Mouse (Mus musculus): ENCODE measurements around the gene Abcc3.

Gene Abcc3

DNA sequence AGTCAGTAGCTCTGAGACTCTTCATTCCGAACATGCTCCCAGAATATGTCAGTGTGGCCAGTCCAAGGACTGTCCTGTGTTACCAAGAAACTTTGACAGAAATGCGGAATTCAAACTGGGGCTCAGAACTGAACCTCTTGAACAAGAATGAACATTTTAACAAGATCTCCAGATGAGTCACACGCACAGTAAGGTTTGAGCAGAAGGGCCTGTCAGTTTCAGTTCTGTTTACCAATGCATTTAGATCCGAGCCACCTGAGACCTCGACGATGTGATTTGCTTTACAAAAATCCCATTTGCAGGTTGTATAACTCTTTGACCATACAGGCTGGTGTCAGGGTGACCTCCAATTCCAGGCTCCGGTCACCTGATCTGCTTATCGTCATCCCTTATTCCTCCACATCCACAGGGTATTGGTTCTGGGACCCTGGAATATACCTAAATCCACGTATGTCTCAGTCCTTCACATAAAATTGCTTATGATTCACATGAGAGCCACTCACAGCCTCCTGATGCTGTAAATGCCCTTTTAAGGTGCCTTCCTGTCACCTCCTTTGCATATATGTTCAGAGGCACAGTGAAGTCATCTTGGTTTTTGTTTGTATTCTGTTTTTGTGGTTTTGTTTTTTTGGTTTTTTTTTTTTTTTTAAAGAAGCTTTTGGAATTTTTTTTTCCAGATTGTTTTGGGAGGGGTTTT is 37.1 kb downstream of the Abcc3 start:
- DNase-seq (ENCODE audit: low spot score in 2 of 2) = no peak

DNA sequence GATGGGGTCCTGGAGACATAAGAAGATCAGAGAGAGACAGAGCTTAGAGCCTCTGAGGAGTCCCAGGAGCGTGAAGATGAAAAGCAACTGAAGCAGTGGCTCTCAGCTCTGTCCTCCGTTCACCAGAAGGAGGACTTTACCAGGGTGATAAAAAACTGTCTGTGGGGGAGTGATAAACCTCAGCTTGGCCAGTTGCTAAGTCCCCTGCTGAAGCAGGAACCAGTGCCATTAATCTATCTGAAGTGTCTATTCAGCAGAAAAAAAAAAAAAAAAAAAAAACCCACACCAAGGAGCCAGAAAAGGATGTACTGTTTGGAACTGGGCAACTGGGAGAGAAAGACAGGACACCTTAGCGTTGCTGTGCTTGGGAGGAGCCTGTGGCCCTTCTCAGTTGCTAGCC is 41.7 kb downstream of the Abcc3 start:
- no peak for DNase-seq (ENCODE audit: low spot score in 2 of 2)

DNA sequence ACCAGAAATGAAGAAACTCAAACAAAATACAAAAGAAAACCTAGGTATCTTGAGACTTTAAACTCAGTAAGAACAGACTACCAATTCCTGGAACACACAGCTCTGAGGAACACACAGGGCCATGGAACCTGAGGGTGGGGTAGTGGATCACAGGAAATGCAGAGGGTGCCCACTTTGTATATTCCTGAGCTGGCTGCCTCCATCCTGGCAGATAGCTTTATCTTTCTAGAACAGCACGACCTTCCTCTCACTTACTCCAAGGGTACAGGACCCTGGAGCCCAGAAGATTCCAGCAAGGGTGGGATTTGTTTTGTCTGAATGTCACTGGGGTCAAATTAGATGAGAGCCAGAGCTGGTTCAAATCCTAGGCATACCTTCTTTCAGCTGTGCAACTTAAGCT is 42.5 kb downstream of the Abcc3 start:
- DNase-seq (ENCODE audit: low spot score in 2 of 2) = no peak

DNA sequence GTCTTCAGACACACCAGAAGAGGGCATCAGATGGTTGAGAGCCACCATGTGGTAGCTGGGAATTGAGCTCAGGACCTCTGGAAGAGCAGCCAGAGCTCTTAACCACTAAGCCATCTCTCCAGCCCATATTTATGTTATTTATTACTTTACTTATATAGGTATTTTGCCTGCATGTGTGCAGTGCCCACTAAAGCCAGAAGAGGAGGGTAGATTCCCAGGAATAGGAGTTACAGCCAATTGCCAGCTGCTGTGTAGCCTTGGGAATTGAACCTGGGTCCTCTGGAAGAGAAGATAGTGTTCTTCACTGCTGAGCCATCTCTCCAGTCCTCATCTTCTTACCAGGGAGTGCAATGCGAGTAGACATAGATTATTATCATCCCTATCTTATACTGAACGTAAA is 43.0 kb downstream of the Abcc3 start:
- no peak for DNase-seq (ENCODE audit: low spot score in 2 of 2)

DNA sequence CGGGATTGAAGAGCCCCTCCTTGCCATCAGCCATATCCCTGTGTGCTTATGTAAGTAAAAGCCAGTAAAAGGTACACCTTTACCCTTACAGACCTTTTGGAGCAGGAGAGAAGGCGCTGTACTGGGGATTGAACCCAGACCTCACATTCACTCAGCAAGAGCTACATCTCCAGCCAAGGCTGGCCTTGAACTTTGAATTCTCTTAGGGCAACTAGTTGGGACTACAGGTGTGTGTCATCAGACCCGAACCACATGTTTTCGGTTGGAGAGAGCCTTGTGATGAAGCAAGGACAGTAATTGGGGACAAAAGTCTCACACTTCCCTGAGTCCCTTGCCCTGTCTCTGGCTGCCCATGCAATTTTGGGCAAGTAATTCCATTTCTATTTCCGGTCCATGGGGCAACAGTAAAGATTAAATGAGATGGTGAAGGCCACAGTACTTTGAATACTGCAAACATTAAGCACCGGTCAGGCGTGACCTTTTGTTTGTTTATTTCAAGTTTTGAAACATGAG is 45.7 kb downstream of the Abcc3 start:
- no peak for DNase-seq (ENCODE audit: low spot score in 2 of 2)

DNA sequence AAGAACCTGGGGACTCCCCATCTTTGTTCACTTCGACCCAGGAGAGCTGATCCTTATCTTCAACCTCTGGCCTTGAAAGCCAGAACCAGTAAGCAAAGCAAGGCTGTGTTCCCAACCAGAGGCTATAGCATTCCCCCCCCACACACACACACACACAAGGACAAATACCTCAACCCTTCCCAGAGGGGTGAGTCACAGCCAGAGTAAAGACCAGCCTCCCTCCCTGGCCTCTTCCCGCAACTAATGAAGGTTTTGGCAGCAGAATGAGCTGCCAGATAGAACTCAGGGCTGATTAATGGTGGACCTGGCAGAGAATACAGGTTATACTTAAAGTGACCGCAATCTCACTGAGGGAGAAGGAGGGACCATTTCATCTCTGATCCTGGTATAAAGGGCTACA is 46.2 kb downstream of the Abcc3 start:
- DNase-seq (ENCODE audit: low spot score in 2 of 2) = peak in 1 of 2 experiments; percentile 58

DNA sequence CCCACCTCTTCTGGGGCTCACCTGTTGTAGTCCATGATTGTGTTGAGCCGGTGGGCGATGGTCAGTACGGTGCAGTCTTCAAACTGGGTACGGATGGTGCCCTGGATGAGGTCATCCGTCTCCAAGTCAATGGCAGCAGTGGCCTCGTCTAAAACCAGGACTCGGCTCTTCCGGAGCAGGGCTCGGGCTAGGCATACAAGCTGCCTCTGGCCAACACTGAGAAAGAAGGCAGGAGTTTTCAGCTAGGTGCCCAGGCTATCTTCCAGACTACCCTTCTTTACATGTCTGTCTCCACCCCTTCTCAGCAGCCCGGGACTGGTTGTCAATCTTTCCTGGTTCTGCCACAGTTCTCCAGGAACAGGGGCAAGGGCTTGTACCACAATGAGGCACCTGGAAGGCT is 46.9 kb downstream of the Abcc3 start:
- DNase-seq (ENCODE audit: low spot score in 2 of 2) = no peak

DNA sequence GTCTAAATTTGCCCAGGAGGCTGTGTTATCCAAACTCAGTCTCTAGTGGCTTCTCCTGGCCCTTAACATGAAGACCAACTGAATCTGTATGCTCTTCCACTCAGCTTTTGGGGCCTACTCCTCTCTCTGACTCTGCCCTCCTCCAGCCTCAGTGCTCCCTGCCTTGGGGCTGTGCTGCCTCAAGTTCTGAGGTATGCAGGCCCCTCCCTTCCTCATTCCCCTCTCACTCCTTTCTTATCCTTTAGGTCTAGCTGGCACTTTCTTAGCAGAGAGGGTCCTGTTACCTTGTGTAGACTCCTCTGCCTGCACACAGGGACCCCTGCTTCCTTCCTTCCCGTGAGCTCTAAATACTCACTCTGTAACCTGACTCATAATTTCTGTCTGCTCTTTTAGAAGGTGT is 48.3 kb downstream of the Abcc3 start:
- no peak for DNase-seq (ENCODE audit: low spot score in 2 of 2)

DNA sequence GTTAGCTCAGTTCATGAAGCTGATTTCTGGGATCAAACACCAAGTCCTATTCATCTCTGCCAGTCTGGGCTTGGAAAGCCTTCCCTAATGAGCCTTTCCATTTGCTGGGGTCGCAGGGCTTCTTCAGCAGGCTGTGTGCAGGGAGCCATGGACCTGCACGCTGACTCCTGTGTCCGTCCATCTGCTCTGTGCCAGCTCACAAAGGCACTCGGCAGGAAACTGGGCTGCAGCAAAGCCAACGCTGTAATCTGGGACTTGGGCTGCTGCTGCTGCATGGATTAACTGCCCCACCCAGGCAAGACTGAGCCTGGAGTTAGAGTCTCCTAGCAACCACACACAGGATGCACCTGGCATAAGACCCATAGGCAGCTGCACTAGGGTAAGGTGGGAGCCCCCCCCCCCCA is 48.8 kb downstream of the Abcc3 start:
- no peak for DNase-seq (ENCODE audit: low spot score in 2 of 2)

DNA sequence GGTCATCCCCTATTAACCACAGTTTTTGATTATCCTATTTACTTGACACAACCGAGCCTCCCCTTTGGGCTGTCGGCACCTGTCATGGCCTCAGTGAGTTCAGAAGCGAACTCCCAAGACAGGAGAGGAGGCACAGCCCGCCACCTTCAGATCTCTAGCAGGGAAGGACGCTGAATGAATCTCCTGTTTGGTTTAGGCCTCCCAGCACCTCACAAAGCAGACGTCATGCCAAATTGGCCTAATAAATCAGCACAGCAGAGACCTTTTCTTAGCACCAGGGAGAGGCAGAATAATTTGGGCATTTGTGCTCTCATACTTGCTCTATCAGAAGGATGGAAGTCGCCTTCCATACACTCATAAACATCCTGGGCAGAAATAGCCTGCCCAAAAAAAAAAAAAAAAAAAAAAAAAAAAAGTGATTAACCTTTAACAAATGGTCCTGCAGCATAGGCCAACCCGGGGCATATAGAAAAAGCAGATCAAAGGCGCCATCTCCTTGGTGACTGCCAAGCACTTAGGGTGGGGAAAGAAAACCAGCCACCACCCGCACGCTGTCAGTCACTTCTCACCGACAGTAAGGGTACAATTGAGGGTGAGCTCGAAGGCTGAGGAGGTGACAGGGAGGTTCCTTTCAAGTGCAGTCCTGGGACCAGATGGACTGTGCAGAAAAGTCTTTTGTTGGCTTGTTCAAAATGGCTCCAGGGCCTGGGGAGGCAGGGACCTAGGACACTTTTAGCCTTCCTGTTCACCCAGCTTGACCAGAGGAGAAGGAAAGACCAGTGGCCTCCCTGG is 50.5 kb downstream of the Abcc3 start:
- DNase-seq (ENCODE audit: low spot score in 2 of 2) = no peak

DNA sequence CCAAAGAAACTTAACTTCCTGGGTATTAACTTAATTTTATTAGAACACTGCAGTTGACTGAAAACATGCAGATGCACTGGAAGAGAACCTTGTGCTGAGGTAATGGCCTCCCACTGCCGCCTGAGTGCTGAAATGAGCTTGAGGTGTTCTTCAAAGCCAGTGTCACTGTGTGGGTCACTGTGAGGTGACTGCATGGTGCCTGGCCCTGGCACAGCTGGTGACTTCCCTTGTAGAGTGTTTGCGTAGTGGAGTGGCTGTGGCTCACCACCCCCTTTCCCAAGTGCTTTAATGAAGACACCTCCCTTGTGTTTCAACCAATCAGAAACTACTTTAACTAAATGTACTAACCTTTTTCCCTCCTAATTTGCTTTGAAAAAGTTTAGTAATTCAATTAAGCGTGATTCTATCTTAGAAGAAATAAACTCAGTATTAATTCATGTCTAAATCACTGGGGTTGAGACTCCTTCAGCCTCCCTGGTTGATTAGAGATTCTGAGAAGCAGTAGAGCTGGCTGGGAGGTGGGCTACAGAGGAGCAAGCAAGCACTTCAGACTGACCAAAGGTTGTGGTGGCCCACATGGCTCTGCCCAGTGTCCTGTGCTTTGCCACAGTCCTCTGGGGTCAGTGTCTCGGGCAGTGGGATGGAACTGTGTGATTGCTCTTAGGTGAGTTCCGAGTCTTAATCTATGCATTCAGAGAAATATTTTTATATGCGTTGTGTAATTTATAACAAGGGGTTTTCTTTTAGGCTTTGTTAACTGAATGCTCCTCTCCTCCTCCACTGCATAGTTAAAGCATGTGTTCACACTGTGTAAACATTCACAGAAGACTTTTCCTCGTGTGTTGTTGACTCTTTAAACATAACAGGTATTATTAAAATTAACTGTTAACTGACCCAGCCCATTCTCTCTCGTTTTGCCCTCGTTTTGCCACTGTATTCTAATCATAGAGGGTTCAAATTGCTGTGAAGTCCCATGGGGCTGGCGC is 51.6 kb downstream of the Abcc3 start:
- no peak for DNase-seq (ENCODE audit: low spot score in 2 of 2)

DNA sequence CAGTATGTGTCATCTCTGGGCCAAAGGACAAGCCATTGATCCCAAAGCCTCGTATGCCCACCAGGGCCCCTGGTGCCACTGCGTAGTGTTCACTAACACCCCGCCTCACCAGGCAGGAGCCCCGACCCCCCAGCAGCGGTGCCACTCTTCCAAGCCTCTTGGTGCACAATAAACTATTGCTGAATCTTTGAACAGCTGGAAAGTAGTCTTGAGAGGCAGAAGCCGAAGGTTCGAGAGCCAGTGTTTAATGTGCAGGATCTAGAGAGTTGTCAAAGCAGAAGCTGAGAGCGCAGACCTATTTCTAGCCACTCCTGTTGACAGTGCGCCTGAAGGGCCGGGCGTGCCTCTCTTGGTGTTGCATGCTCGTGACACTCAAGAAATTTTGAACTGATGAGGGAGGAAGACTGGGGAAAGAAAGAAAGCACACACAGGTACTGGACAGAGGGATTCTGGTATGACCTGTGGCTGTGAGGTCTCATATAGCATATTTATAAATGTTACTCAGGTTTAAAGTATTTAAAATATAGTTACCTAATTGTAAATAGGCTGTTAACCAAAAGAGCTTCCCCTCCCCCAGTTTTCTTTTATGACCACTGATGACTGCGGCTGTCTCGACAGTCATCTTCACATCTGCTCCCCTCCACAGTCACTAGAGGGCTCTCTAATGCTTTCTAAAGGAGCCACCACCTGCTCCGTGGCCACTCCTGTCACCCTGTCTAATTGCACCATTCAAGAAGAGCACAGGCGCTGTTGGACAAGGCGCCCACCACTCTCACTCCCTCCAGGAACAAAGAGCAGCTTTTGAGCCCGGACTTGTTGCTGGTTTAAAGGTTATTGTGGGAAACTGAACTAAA is 52.8 kb downstream of the Abcc3 start:
- DNase-seq (ENCODE audit: low spot score in 2 of 2) = no peak

DNA sequence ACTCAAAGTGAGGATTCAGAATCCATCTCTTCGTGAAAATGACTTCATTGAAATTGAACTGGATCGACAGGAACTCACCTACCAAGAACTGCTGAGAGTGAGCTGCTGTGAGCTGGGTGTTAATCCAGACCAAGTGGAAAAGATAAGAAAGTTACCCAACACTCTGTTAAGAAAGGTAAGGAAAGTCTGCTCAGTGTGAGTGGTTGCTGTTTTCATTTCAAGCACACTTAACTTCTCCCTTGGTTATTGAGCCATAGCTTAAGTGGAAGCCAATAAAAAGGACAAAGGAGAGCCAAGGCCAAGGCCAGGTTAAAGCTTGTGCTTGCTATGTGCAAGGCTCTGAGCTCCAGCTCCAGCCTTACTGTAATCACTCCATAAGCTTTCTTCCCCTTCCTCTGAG is 54.5 kb downstream of the Abcc3 start:
- DNase-seq (ENCODE audit: low spot score in 2 of 2) = no peak

DNA sequence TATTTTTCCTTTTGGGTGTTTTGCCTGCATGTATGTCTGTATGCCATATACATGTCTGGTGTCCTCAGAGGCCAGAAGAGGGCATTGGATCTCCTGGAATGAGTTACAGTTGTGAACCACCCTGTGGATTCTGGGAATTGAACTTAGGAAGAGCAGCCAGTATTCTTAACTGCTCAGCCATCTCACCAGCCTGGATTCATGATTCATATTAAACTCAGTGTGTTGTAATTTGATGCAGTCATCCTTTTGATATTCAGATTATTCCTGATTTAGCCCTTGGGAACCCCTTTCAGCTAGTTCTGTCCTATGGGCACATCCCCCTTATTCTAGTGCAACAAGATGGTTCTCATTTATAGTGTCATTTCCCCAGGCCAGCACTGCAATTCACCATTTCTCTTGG is 56.2 kb downstream of the Abcc3 start:
- no peak for DNase-seq (ENCODE audit: low spot score in 2 of 2)

DNA sequence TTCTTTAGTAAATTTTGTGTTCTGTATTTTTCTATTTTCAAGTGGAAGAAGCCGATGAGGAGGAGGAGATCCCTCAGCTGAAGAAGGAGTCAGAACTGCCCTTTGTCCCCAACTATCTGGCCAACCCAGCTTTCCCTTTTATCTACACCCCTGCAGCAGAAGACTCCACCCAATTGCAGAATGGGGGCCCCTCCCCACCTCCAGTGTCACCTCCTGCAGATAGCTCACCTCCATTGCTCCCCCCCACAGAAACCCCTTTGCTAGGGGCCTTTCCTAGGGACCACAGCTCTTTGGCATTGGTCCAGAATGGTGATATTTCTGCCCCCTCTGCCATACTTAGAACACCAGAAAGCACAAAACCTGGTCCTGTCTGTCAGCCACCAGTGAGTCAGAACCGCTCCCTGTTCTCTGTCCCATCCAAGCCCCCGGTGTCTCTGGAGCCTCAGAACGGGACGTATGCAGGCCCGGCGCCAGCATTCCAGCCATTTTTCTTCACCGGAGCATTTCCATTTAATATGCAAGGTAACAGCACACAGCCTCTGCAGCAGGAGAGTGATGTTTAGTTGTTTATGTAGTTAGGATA is 58.3 kb downstream of the Abcc3 start:
- no peak for DNase-seq (ENCODE audit: low spot score in 2 of 2)

DNA sequence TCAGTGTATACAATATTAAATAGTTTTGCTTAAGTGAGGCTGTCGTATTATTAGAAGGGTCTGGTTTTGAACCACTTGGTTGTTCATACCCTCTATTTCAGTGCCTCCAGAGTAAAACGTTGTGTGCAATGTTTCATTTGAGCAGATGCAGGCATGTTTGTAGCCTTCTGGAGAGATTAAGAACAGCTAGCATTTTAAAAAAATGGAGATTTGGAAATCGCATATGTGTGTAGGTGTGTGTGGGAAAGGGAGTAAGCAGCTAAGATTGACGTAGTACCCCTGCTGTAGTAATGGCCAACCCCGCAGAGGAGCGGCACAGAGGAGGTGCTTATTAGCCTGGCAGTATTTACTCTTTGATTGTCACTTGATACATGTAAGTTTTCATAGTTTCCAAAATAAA is 60.1 kb downstream of the Abcc3 start:
- no peak for DNase-seq (ENCODE audit: low spot score in 2 of 2)

DNA sequence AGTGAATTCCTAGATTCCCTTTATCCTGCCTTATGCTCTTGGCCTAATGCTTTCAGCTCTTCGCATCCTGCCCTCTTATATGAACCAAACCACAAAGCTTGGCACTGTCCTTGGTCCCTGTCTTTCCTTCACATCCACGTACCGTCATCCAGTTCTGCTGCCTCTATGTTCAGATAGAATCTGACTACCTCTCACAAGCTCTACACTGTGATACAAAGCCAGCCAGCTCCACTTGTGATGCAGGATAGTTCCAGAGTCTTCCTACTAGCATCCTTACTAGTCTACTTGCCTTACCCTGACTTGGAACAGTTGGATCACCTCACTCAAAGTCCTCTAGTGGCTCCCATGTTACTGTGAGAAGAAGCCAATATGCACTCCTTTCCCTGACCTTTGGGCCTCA is 62.6 kb downstream of the Abcc3 start:
- DNase-seq (ENCODE audit: low spot score in 2 of 2) = no peak

DNA sequence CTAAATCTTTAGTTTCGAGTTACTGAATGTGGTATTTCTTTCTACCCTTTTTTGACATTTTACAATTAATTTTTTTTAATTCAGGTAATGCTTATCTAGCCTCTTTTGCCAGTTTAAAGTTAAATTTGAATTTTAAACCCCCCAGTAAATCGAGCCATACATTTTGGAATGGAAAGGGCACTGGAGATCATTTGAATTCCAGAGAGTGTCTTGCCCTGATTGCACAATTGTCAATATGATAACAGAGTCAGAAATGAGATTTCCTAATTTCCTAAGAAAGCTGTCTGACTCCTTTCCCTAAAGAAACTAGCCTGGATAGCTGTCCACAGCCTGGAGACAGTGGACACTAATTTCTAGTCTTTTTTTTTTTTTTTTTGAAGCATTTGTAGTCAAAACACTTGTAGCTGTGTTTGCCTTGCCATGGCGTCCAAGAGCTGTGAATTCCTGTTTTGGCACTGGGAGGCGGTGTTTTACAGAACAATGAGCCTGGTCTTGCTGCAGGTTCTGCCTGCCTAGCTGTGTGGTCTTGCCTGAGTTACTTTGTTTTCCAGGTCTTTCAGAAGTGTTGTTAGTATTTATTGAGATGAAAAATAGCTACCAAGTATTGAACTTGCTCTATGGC is 63.4 kb downstream of the Abcc3 start:
- no peak for DNase-seq (ENCODE audit: low spot score in 2 of 2)

DNA sequence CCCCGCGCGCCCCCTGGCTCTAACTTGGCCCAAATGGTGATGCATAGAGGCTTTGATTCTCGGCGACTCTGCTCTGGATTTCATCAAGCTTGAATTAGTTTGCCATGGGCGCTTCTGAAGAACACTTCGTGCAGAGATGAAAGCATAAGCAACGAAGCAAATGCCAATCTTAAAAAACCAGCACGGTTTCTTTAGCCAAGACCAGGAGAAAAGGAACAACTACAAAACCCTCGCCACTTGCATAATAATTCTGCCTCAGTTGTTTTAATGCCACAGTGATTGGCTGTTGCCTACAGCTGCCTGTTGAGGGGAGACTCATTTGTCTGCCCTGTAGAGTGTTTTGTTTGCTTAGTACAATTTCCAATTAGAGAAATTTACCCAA is 64.2 kb downstream of the Abcc3 start:
- no peak for DNase-seq (ENCODE audit: low spot score in 2 of 2)
